Mouse (Mus musculus) small intestine, adult 2 months (tissue): Measurements from ENCODE around the gene Brms1l.

Experiments used
- CTCF ChIP-seq: fragments of 200-500 bp; IDR thresholded peaks from 2 replicates; pipeline ENCODE4 v1.5.1; 2012; ENCODE audit warnings: low read depth, mild to moderate bottlenecking, control low read depth, inconsistent platforms, low read length, moderate library complexity, mixed read lengths; ENCODE audit not compliant: insufficient replicate concordance, insufficient read length; ENCODE audit errors: extremely low read depth
- POLR2A ChIP-seq: fragments of 200-500 bp; IDR thresholded peaks from 2 replicates; pipeline ENCODE4 v1.6.1; 2012; ENCODE audit warnings: low read depth, mild to moderate bottlenecking, control low read depth, inconsistent platforms, low read length, moderate library complexity

GRCm38 (mm10) chr12:55824027-55824426 lies 12.1 kb upstream of the Brms1l start:
- TF ChIP-seq CTCF (no peak), POLR2A (no peak)
